Mouse (Mus musculus): ENCODE data around the gene Brd3.

Brd3 gene

GRCm38 (mm10) chr2:27400083-27400482 is 107.4 kb downstream of the Brd3 start:
- WGBS, result 89% methylated on average over 2 of the region's 2 CpGs

GRCm38 (mm10) chr2:27396656-27397440 is 110.6 kb downstream of the Brd3 start:
- 77% methylated on average over 17 of the region's 17 CpGs for WGBS
